ENCODE assay signal across 21 mouse cellular contexts in genomic region chr1:75128641-75129040, GRCm38 (mm10). TPM values are rescaled to one million over a fixed set of nuclear protein-coding genes. Genes with fewer than 3 reads are reported as not detected.
"Had no signal": no experiment of that assay in that cellular context is flagged by ENCODE, and none has a peak within 500 bp of the region (broad histone marks: within the 10 kb centered on the region; RNA-seq: fewer than 3 reads in every experiment).

No protein-coding gene starts in this region.

- DNase-seq: kidney, adult 2 months; kidney, postnatal 25 days; layer of hippocampus, adult 9-11 months; liver; lung, adult 18-20 months; lung, postnatal 10 days; lung, postnatal 36 days; midbrain, embryonic 14.5 days; right cerebral cortex, postnatal 14 days; thymus, adult 2 months; thymus, postnatal 14 days had no signal

- H3K4me3 ChIP-seq: layer of hippocampus, adult 2 months; limb, embryonic 10.5 days; limb, embryonic 13.5 days; liver, embryonic 12.5 days; liver, embryonic 15.5 days; lung, embryonic 15.5 days; megakaryocyte, embryonic 14.5 days; midbrain, embryonic 10.5 days had no signal

- H3K27ac ChIP-seq: kidney, postnatal 0 days; layer of hippocampus, adult 2 months; limb, embryonic 10.5 days; limb, embryonic 13.5 days; liver, embryonic 12.5 days; liver, embryonic 15.5 days; lung, embryonic 15.5 days had no signal

RNA-seq across cellular contexts. Expression of gene Slc23a3, which starts 5.0 kb away (rescaled TPM):
- total RNA-seq: midbrain, postnatal 0 days had no signal
